Mouse (Mus musculus) testis, adult 2 months (tissue): ENCODE measurements around the gene Plekhb1. TPM values are rescaled to one million over a fixed set of nuclear protein-coding genes. Genes with fewer than 3 reads are reported as not detected.

ENCODE experiments used
- H3K27ac ChIP-seq: fragments of 200-500 bp; 2 replicates; pipeline ENCODE4 v1.5.1; 2012; ENCODE audit warnings: low read depth, low read length; ENCODE audit not compliant: control insufficient read depth, insufficient read depth
- H3K27me3 ChIP-seq: fragments of 200-500 bp; 2 replicates; pipeline ENCODE4 v1.6.1; 2012; ENCODE audit warnings: mild to moderate bottlenecking, low read length, moderate library complexity; ENCODE audit not compliant: control insufficient read depth, insufficient read depth
- H3K36me3 ChIP-seq: fragments of 200-500 bp; 2 replicates; pipeline ENCODE4 v1.6.1; 2012; ENCODE audit warnings: mild to moderate bottlenecking, low read length; ENCODE audit not compliant: control insufficient read depth, insufficient read depth
- H3K4me1 ChIP-seq: fragments of 200-500 bp; 2 replicates; pipeline ENCODE4 v1.6.1; 2012; ENCODE audit warnings: low read length; ENCODE audit not compliant: control insufficient read depth, insufficient read depth
- H3K4me3 ChIP-seq: fragments of 200-500 bp; 2 replicates; pipeline ENCODE4 v1.5.1; 2012; ENCODE audit warnings: low read depth, mild to moderate bottlenecking, low read length, moderate library complexity, mixed read lengths; ENCODE audit not compliant: control insufficient read depth
- CTCF ChIP-seq: fragments of 200-500 bp; IDR thresholded peaks from 2 replicates; pipeline ENCODE4 v1.5.1; 2012; ENCODE audit warnings: low read depth, mild to moderate bottlenecking, inconsistent platforms, low read length, moderate library complexity; ENCODE audit not compliant: control insufficient read depth, insufficient read depth, insufficient replicate concordance
- POLR2A ChIP-seq: fragments of 200-500 bp; IDR thresholded peaks from 2 replicates; pipeline ENCODE4 v1.6.1; 2012; ENCODE audit warnings: low read depth, mild to moderate bottlenecking, inconsistent platforms, low read length, moderate library complexity; ENCODE audit not compliant: control insufficient read depth
- polyA plus RNA-seq: library from polyadenylated mRNA; depleted of rRNA; stranded (reverse); fragments of >200 nt; gene quantifications from 2 replicates; pipeline ENCODE4 v1.2.3, GENCODE M21; 2012

Gene Plekhb1
- polyA plus RNA-seq, 1 experiment = 4.1 TPM

GRCm38 (mm10) chr7:100673452-100673851 is 11.2 kb upstream of the Plekhb1 start:
- Histone ChIP-seq H3K4me3 (no peak overlapping the region), H3K27ac (no peak overlapping the region), H3K36me3 (no peaks in the 10 kb centered on the region), H3K4me1 (peaks cover 3% of the 10 kb centered on the region), H3K27me3 (no peaks in the 10 kb centered on the region)
- TF ChIP-seq POLR2A (no peak), CTCF (no peak)

- Histone ChIP-seq H3K27ac (no peak overlapping the region), H3K27me3 (no peaks in the 10 kb centered on the region), H3K4me1 (peaks cover 3% of the 10 kb centered on the region), H3K36me3 (no peaks in the 10 kb centered on the region), H3K4me3 (no peak overlapping the region)
- TF ChIP-seq CTCF (no peak), POLR2A (no peak)
These were observed 8.4 kb upstream of the Plekhb1 start for GRCm38 (mm10) chr7:100670646-100671045.

- no peaks in the 10 kb centered on the region for H3K36me3 ChIP-seq
- no peak overlapping the region for H3K4me3 ChIP-seq
- H3K27ac ChIP-seq = no peak overlapping the region
- TF ChIP-seq POLR2A = no peak
- TF ChIP-seq CTCF = no peak
- no peaks in the 10 kb centered on the region for H3K4me1 ChIP-seq
- no peaks in the 10 kb centered on the region for H3K27me3 ChIP-seq
These were observed 1.6 kb upstream of the Plekhb1 start for GRCm38 (mm10) chr7:100663729-100664304.

GRCm38 (mm10) chr7:100663190-100663589 is 976 bp upstream of the Plekhb1 start:
- TF ChIP-seq CTCF = peak; percentile 84; the same call in 1 of the 2 replicates
- TF ChIP-seq POLR2A = no peak
- H3K4me3 ChIP-seq = no peak overlapping the region
- H3K27ac ChIP-seq = no peak overlapping the region
- H3K36me3 ChIP-seq = no peaks in the 10 kb centered on the region
- H3K4me1 ChIP-seq = no peaks in the 10 kb centered on the region; the same call in 1 of the 2 replicates
- H3K27me3 ChIP-seq = no peaks in the 10 kb centered on the region

- Histone ChIP-seq H3K36me3 (no peaks in the 10 kb centered on the region), H3K27me3 (no peaks in the 10 kb centered on the region), H3K27ac (no peak overlapping the region), H3K4me1 (peaks cover 4% of the 10 kb centered on the region; the same call in 1 of the 2 replicates), H3K4me3 (no peak overlapping the region)
- TF ChIP-seq POLR2A = no peak
- no peak for TF ChIP-seq CTCF
These were observed 950 bp downstream of the Plekhb1 start for GRCm38 (mm10) chr7:100661264-100661663.

- Histone ChIP-seq H3K27me3 (no peaks in the 10 kb centered on the region), H3K4me1 (peaks cover 4% of the 10 kb centered on the region; the same call in 1 of the 2 replicates), H3K4me3 (no peak overlapping the region), H3K36me3 (no peaks in the 10 kb centered on the region), H3K27ac (no peak overlapping the region)
- TF ChIP-seq POLR2A = no peak
These were observed 4.1 kb downstream of the Plekhb1 start for GRCm38 (mm10) chr7:100658093-100658578.

GRCm38 (mm10) chr7:100656739-100657138 is 5.5 kb downstream of the Plekhb1 start:
- TF ChIP-seq POLR2A = no peak
- TF ChIP-seq CTCF = no peak
- Histone ChIP-seq H3K4me3 (no peak overlapping the region), H3K27ac (no peak overlapping the region), H3K27me3 (no peaks in the 10 kb centered on the region), H3K4me1 (peaks cover 4% of the 10 kb centered on the region; the same call in 1 of the 2 replicates), H3K36me3 (no peaks in the 10 kb centered on the region)

GRCm38 (mm10) chr7:100654441-100654840 is 7.8 kb downstream of the Plekhb1 start:
- no peaks in the 10 kb centered on the region for H3K27me3 ChIP-seq
- no peak overlapping the region for H3K4me3 ChIP-seq
- H3K36me3 ChIP-seq = no peaks in the 10 kb centered on the region
- no peak overlapping the region for H3K27ac ChIP-seq
- peaks cover 4% of the 10 kb centered on the region; the same call in 1 of the 2 replicates for H3K4me1 ChIP-seq
- TF ChIP-seq POLR2A = no peak
- TF ChIP-seq CTCF = no peak
